Mouse (Mus musculus) C2C12 (cell line): ENCODE data around the gene Mcoln2. TPM values are rescaled to one million over a fixed set of nuclear protein-coding genes. Genes with fewer than 3 reads are reported as not detected.
A peak's percentile ranks its signal among the peaks of the same experiment; 100 is the strongest.

Source experiments
- H3K27me3 ChIP-seq: one replicate; pipeline ENCODE4 v1.6.1; 2011; ENCODE audit not compliant: control insufficient read depth, insufficient read depth, insufficient read length
- H3K36me3 ChIP-seq: one replicate; pipeline ENCODE4 v1.6.1; 2011; ENCODE audit not compliant: control insufficient read depth, insufficient read depth
- H3K4me3 ChIP-seq: one replicate; pipeline ENCODE4 v1.5.1; 2011; ENCODE audit warnings: mild to moderate bottlenecking, control low read depth; ENCODE audit not compliant: poor library complexity, insufficient read depth, severe bottlenecking
- H3K79me2 ChIP-seq: one replicate; pipeline ENCODE4 v1.6.1; 2011; ENCODE audit not compliant: control insufficient read depth, insufficient read depth
- H3K79me3 ChIP-seq: one replicate; pipeline ENCODE4 v1.6.1; 2011; ENCODE audit warnings: low read depth, control low read depth
- H3ac ChIP-seq: one replicate; pipeline ENCODE3; 2011; ENCODE audit warnings: low read depth; ENCODE audit not compliant: control insufficient read depth, insufficient read length
- CEBPB ChIP-seq: IDR thresholded peaks from one replicate; pipeline ENCODE4 v1.6.1; 2011; ENCODE audit warnings: low read depth, mild to moderate bottlenecking, control low read depth, moderate library complexity
- CTCF ChIP-seq: IDR thresholded peaks from one replicate; pipeline ENCODE4 v1.5.1; 2011; ENCODE audit not compliant: control insufficient read depth, insufficient read depth, insufficient read length
- FOSL1 ChIP-seq: IDR thresholded peaks from one replicate; pipeline ENCODE4 v1.8.0; 2011; ENCODE audit warnings: mild to moderate bottlenecking, low read length; ENCODE audit not compliant: poor library complexity, insufficient read depth, severe bottlenecking
- MAX ChIP-seq: IDR thresholded peaks from one replicate; pipeline ENCODE4 v1.6.1; 2011; ENCODE audit warnings: mild to moderate bottlenecking, control low read depth
- MYOD1 ChIP-seq: IDR thresholded peaks from one replicate; pipeline ENCODE4 v1.6.1; 2011; ENCODE audit warnings: low read depth; ENCODE audit not compliant: control insufficient read depth, insufficient read length
- MYOG ChIP-seq: IDR thresholded peaks from one replicate; pipeline ENCODE4 v1.6.1; 2011; ENCODE audit not compliant: control insufficient read depth, insufficient read length; ENCODE audit errors: extremely low read depth
- USF1 ChIP-seq: IDR thresholded peaks from one replicate; pipeline ENCODE4 v1.6.1; 2011; ENCODE audit warnings: low read depth, mild to moderate bottlenecking, control low read depth, moderate library complexity
- polyA plus RNA-seq: library from polyadenylated mRNA; unstranded; fragments of >200 nt; fragmentation: generic; extraction: Trizol; gene quantifications from one replicate; pipeline ENCODE4 v1.2.1, GENCODE M21; 2012; ENCODE audit warnings: missing spikeins

Gene Mcoln2
- polyA plus RNA-seq, 1 experiment, result 0.01 TPM

DNA sequence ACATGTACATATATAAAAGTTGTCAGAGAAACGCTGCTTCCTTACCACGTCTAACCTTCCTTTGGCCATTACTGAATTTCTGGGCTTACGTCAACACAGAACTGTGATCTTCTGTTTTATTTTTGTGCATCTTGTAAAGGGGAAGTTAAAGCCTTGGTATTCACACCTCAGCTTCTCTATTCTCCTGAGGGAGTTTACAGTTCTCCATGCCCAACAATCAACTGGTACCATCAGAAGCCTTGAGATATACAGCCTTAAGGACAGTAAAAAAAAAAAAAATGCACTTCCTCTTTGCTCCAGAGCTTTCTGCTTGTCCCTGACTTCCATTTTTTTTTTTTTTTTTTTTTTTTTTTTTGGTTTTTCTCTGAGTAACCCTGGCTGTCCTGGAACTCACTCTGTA, 66.9 kb downstream of the Mcoln2 start:
- no peaks in the 10 kb centered on the region for H3K36me3 ChIP-seq
- H3K27me3 ChIP-seq, result no peaks in the 10 kb centered on the region
- no peaks in the 10 kb centered on the region for H3K79me3 ChIP-seq
- H3K4me3 ChIP-seq, result no peak overlapping the region
- H3ac ChIP-seq, result no peak overlapping the region
- TF ChIP-seq USF1 (no peak), MYOD1 (no peak), MAX (no peak), MYOG (no peak), FOSL1 (no peak), CEBPB (no peak), CTCF (no peak)
- H3K79me2 ChIP-seq, result no peaks in the 10 kb centered on the region

DNA sequence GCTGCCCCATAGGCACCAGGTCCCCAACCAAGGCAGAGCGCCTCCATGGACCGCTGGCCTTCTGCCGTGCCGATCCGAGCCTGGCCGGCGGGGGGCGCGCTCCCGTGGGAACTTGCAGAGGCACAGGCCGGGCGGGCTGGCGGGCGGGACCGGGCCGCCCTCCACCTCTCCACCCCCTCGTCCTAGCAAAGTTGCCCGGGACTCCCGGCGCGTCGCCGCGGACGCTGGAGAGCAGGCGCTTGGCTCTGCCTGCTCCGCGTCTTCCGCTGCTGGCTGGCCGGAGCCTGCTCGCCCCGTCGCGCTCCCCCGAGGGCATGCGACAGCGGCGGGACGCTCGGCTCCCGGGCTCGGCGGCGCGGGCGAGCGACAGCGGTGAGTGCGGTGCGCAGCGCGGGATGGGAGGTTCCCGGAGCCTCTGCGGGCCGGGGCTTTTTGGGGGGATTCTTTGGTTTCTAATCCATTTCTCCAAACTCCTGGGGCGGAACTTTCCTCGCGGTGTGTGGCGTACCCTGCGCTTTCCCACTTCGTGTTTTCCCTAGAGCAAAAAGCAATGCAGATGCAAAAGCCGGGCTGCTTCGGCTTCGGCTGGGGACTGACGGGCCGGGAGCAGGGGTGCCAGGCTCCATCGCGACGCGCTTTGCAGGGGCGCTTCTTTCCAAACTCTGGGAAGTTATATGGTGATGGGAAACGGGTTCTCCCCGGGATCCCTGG, 71.3 kb downstream of the Mcoln2 start, which contains the start of gene Lpar3:
Lpar3 (plus strand) TSS at position 188 of the 711 bp plus-strand sequence.
- Histone ChIP-seq H3K79me2 (no peaks in the 10 kb centered on the region), H3K27me3 (no peaks in the 10 kb centered on the region), H3ac (no peak within 1 kb of the TSS), H3K79me3 (no peaks in the 10 kb centered on the region), H3K36me3 (no peaks in the 10 kb centered on the region), H3K4me3 (no peak within 1 kb of the TSS)
- TF ChIP-seq MYOG (no peak), CTCF (no peak), FOSL1 (no peak), CEBPB (no peak), MAX (no peak), USF1 (no peak)

DNA sequence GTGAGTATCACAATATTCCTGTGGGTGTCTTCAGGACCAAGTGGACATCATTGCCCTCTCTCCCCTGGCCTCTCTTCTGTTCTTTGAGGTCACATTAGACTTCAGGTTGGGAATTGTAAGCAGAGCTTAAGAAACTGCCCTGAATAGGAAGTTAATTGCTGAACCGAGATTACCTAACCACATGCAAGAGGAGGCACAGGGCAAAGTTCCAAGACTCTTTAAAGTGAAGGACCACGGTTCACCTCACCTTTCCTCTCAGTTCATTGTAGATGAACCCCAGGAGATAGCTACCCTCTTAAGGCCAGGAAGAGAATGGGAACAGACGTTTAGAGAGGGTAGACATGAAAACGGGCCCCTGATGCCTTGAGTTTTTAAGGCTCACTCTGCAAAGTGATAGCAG, 74.6 kb downstream of the Mcoln2 start:
- TF ChIP-seq USF1, result no peak
- no peak for TF ChIP-seq MYOD1
- no peak for TF ChIP-seq FOSL1
- TF ChIP-seq MYOG, result no peak
- TF ChIP-seq MAX, result no peak
- no peak for TF ChIP-seq CTCF
- no peak for TF ChIP-seq CEBPB
- Histone ChIP-seq H3K27me3 (no peaks in the 10 kb centered on the region), H3K4me3 (no peak overlapping the region), H3K79me3 (no peaks in the 10 kb centered on the region), H3K79me2 (no peaks in the 10 kb centered on the region), H3K36me3 (no peaks in the 10 kb centered on the region), H3ac (no peak overlapping the region)

DNA sequence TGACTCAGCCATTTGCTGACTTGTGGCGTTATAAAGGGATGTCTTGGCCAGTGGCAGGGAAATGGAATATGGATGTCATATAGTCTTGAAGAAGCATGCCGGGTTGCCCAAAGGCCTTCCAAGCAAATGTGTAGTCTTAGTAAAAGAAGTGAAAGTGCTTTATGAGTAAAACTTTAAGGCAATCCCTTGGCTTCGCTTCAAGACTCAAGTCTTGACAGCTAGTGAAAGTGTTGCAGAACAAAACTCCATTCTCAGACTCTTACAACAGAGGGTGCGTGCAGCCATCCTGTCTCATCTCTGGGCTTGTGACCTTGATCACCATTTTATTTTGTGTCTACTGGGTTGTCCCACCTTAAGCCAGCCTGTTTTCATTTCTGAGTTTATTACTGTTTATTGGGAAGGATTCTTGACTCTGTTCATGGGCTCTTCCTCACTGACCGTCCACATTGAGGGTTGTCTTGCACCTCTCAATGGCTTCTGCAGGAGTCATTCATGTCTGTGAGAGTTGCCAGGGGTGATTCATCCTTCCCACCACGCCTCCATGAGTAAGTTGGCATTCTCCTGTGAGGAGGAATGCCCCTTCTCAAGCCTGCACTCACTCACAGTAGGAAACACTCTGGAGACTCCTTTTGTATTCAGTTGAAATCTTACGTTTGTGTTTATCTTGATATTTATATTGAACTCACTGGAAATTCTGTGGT, 75.6 kb downstream of the Mcoln2 start:
- TF ChIP-seq CTCF (no peak), MAX (peak; percentile 64), FOSL1 (peak; percentile 73)
- Histone ChIP-seq H3K4me3 (no peak overlapping the region), H3K36me3 (no peaks in the 10 kb centered on the region), H3K79me2 (no peaks in the 10 kb centered on the region), H3ac (no peak overlapping the region), H3K27me3 (no peaks in the 10 kb centered on the region), H3K79me3 (no peaks in the 10 kb centered on the region)

DNA sequence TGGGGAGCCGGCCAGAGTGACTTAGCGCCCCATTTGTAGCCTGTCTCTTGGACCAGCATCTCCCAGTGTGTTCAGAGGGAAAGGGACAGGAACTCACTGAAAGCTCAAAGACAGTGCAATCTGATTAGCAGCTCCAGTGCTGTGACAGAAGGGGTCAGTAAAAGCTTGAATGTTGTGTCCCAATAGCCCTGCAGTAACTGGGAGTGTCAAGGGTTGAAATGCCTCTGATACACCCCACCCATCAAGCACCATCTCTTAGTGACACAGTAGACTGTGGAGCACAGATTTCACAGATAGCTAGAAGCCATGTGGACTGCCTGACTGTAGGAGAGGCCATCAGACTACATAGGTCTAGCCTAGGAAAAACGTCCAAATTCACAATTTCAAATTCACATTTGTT, 77.8 kb downstream of the Mcoln2 start:
- Histone ChIP-seq H3K79me3 (no peaks in the 10 kb centered on the region), H3K4me3 (no peak overlapping the region), H3K79me2 (no peaks in the 10 kb centered on the region), H3K27me3 (no peaks in the 10 kb centered on the region), H3K36me3 (no peaks in the 10 kb centered on the region), H3ac (no peak overlapping the region)
- TF ChIP-seq MAX (no peak), MYOD1 (no peak), CTCF (no peak), USF1 (no peak)
